Mouse (Mus musculus): ENCODE measurements around the gene Sema4d. TPM values are rescaled to one million over a fixed set of nuclear protein-coding genes. Genes with fewer than 3 reads are reported as not detected.
A peak's percentile ranks its signal among the peaks of the same experiment; 100 is the strongest.
"Not testable (repeated sequence)": the region's sequence is repeated elsewhere in the genome, so short reads cannot be mapped to it uniquely, and the experiment has no call there.

The Sema4d gene
- 10.8 TPM in 2 replicates for polyA plus RNA-seq (2016; fragmentation: Nextera tagmentation; extraction: Ambion mirVana)

GRCm38 (mm10) chr13:51793425-51793891, at the start of gene Sema4d:
TSS of gene Sema4d (minus strand) at chr13:51793747.
- Histone ChIP-seq H3K27me3 (replicated peaks) (no peaks in the 10 kb centered on the region; the same call in 1 of the 2 replicates), H3K4me1 (peaks cover 51% of the 10 kb centered on the region), H3K27ac (peak within 1 kb of the TSS; percentile 60), H3K9me3 (replicated peaks) (no peaks in the 10 kb centered on the region), H3K4me3 (peak within 1 kb of the TSS; percentile 83), H3K9ac (peak within 1 kb of the TSS; percentile 86), H3K36me3 (no peaks in the 10 kb centered on the region), H3K4me2 (peak within 1 kb of the TSS; percentile 97)
- WGBS (ENCODE audit: insufficient replicate concordance): under 1% methylated on average over 45 of the region's 52 CpGs
- ATAC-seq: peak; percentile 75

- Histone ChIP-seq H3K27me3 (replicated peaks) (peaks cover 7% of the 10 kb centered on the region), H3K4me3 (no peak overlapping the region), H3K9ac (no peak overlapping the region), H3K4me1 (peaks cover 78% of the 10 kb centered on the region), H3K4me2 (peak overlapping the region; percentile 69), H3K36me3 (no peaks in the 10 kb centered on the region), H3K27ac (0 out of 2 replicates have a peak overlapping the region, but pooled peaks have one; percentile 87), H3K9me3 (replicated peaks) (no peaks in the 10 kb centered on the region)
- no peak for ATAC-seq
- WGBS (ENCODE audit: insufficient replicate concordance): 47% methylated on average over 4 of the region's 4 CpGs
Measured at GRCm38 (mm10) chr13:51843298-51843697, 49.8 kb upstream of the Sema4d start.

- 11% methylated on average over 12 of the region's 12 CpGs for WGBS (ENCODE audit: insufficient replicate concordance)
- H3K27me3 ChIP-seq (replicated peaks): peaks cover 7% of the 10 kb centered on the region
- no peaks in the 10 kb centered on the region for H3K36me3 ChIP-seq
- H3K4me3 ChIP-seq: peak overlapping the region; percentile 33
- H3K4me1 ChIP-seq: peaks cover 73% of the 10 kb centered on the region
- H3K9ac ChIP-seq: peak overlapping the region; percentile 56; the same call in 1 of the 2 replicates
- peak overlapping the region; percentile 69 for H3K4me2 ChIP-seq
- peak overlapping the region; percentile 87 for H3K27ac ChIP-seq
- H3K9me3 ChIP-seq (replicated peaks): no peaks in the 10 kb centered on the region
- no peak for ATAC-seq
Measured at GRCm38 (mm10) chr13:51842773-51843172, 49.2 kb upstream of the Sema4d start.

GRCm38 (mm10) chr13:51842191-51842590, 48.6 kb upstream of the Sema4d start:
- H3K4me2 ChIP-seq: peak overlapping the region; percentile 69
- 10% methylated on average over 5 of the region's 5 CpGs for WGBS (ENCODE audit: insufficient replicate concordance)
- H3K27ac ChIP-seq: peak overlapping the region; percentile 87
- H3K36me3 ChIP-seq: no peaks in the 10 kb centered on the region
- no peak for ATAC-seq
- H3K4me3 ChIP-seq: peak overlapping the region; percentile 33
- H3K27me3 ChIP-seq (replicated peaks): peaks cover 7% of the 10 kb centered on the region
- no peaks in the 10 kb centered on the region for H3K9me3 ChIP-seq (replicated peaks)
- H3K9ac ChIP-seq: peak overlapping the region; percentile 56
- H3K4me1 ChIP-seq: peaks cover 67% of the 10 kb centered on the region

GRCm38 (mm10) chr13:51841541-51842115, 48.1 kb upstream of the Sema4d start:
- ATAC-seq: peak; percentile 76
- Histone ChIP-seq H3K4me2 (peak overlapping the region; percentile 69), H3K9ac (peak overlapping the region; percentile 56), H3K27me3 (replicated peaks) (peaks cover 7% of the 10 kb centered on the region), H3K36me3 (no peaks in the 10 kb centered on the region), H3K9me3 (replicated peaks) (no peaks in the 10 kb centered on the region), H3K4me1 (peaks cover 67% of the 10 kb centered on the region), H3K27ac (peak overlapping the region; percentile 87), H3K4me3 (peak overlapping the region; percentile 33)
- 5% methylated on average over 12 of the region's 12 CpGs for WGBS (ENCODE audit: insufficient replicate concordance)

- peak overlapping the region; percentile 69 for H3K4me2 ChIP-seq
- H3K27me3 ChIP-seq (replicated peaks): peaks cover 7% of the 10 kb centered on the region
- H3K9me3 ChIP-seq (replicated peaks): no peaks in the 10 kb centered on the region
- H3K9ac ChIP-seq: peak overlapping the region; percentile 56
- H3K4me3 ChIP-seq: peak overlapping the region; percentile 15; the same call in 1 of the 2 replicates
- ATAC-seq: peak; percentile 25; the same call in 1 of the 2 replicates
- H3K4me1 ChIP-seq: peaks cover 64% of the 10 kb centered on the region
- H3K36me3 ChIP-seq: no peaks in the 10 kb centered on the region
- peak overlapping the region; percentile 87 for H3K27ac ChIP-seq
- WGBS (ENCODE audit: insufficient replicate concordance): 28% methylated on average over 6 of the region's 6 CpGs
Measured at GRCm38 (mm10) chr13:51840702-51841101, 47.2 kb upstream of the Sema4d start.

- peaks cover 7% of the 10 kb centered on the region for H3K27me3 ChIP-seq (replicated peaks)
- no peak for ATAC-seq
- H3K9me3 ChIP-seq (replicated peaks): no peaks in the 10 kb centered on the region
- H3K27ac ChIP-seq: no peak overlapping the region
- no peak overlapping the region for H3K4me3 ChIP-seq
- peak overlapping the region; percentile 3; the same call in 1 of the 2 replicates for H3K4me2 ChIP-seq
- peaks cover 62% of the 10 kb centered on the region for H3K4me1 ChIP-seq
- 4% methylated on average over 8 of the region's 8 CpGs for WGBS (ENCODE audit: insufficient replicate concordance)
- H3K36me3 ChIP-seq: no peaks in the 10 kb centered on the region
- no peak overlapping the region for H3K9ac ChIP-seq
Measured at GRCm38 (mm10) chr13:51839250-51840026, 45.9 kb upstream of the Sema4d start.

GRCm38 (mm10) chr13:51837402-51837801, 43.9 kb upstream of the Sema4d start:
- H3K27me3 ChIP-seq (replicated peaks): no peaks in the 10 kb centered on the region; the same call in 1 of the 2 replicates
- ATAC-seq: no peak
- peaks cover 61% of the 10 kb centered on the region for H3K4me1 ChIP-seq
- H3K27ac ChIP-seq: no peak overlapping the region
- H3K4me2 ChIP-seq: no peak overlapping the region
- H3K36me3 ChIP-seq: no peaks in the 10 kb centered on the region
- no peaks in the 10 kb centered on the region for H3K9me3 ChIP-seq (replicated peaks)
- no peak overlapping the region for H3K9ac ChIP-seq
- WGBS (ENCODE audit: insufficient replicate concordance): 11% methylated on average over 5 of the region's 5 CpGs
- H3K4me3 ChIP-seq: no peak overlapping the region

- H3K27me3 ChIP-seq (replicated peaks); H3K4me3 ChIP-seq; H3K9me3 ChIP-seq (replicated peaks); H3K36me3 ChIP-seq; ATAC-seq; H3K4me2 ChIP-seq; H3K9ac ChIP-seq; H3K27ac ChIP-seq: not testable (repeated sequence)
- WGBS (ENCODE audit: insufficient replicate concordance): 60% methylated on average over 4 of the region's 4 CpGs
- peaks cover 43% of the 10 kb centered on the region for H3K4me1 ChIP-seq
Measured at GRCm38 (mm10) chr13:51835208-51835607, 41.7 kb upstream of the Sema4d start.

GRCm38 (mm10) chr13:51834520-51834919, 41.0 kb upstream of the Sema4d start:
- Histone ChIP-seq H3K9me3 (replicated peaks) (no peaks in the 10 kb centered on the region), H3K4me3 (no peak overlapping the region), H3K27ac (no peak overlapping the region), H3K36me3 (no peaks in the 10 kb centered on the region), H3K4me2 (no peak overlapping the region), H3K4me1 (peaks cover 36% of the 10 kb centered on the region), H3K9ac (no peak overlapping the region), H3K27me3 (replicated peaks) (no peaks in the 10 kb centered on the region; the same call in 1 of the 2 replicates)
- ATAC-seq: peak; percentile 28; the same call in 1 of the 2 replicates
- WGBS (ENCODE audit: insufficient replicate concordance): 13% methylated on average over 2 of the region's 2 CpGs

- not testable (repeated sequence) for H3K4me3 ChIP-seq; H3K36me3 ChIP-seq; H3K9me3 ChIP-seq (replicated peaks); H3K27me3 ChIP-seq (replicated peaks); H3K4me2 ChIP-seq; H3K9ac ChIP-seq; H3K27ac ChIP-seq
- WGBS (ENCODE audit: insufficient replicate concordance): 41% methylated on average over 8 of the region's 8 CpGs
- peaks cover 31% of the 10 kb centered on the region for H3K4me1 ChIP-seq
- ATAC-seq: peak; percentile 38; the same call in 1 of the 2 replicates
Measured at GRCm38 (mm10) chr13:51834024-51834423, 40.5 kb upstream of the Sema4d start.

GRCm38 (mm10) chr13:51833611-51834010, 40.1 kb upstream of the Sema4d start:
- ATAC-seq: peak; percentile 19; the same call in 1 of the 2 replicates
- 49% methylated on average over 2 of the region's 2 CpGs for WGBS (ENCODE audit: insufficient replicate concordance)
- no peak overlapping the region for H3K4me2 ChIP-seq
- H3K27ac ChIP-seq: no peak overlapping the region
- no peaks in the 10 kb centered on the region for H3K27me3 ChIP-seq (replicated peaks)
- no peaks in the 10 kb centered on the region for H3K36me3 ChIP-seq
- H3K4me1 ChIP-seq: peaks cover 30% of the 10 kb centered on the region
- H3K9ac ChIP-seq: no peak overlapping the region
- H3K9me3 ChIP-seq (replicated peaks): no peaks in the 10 kb centered on the region
- H3K4me3 ChIP-seq: no peak overlapping the region
